30 mouse cellular contexts compared by ENCODE assay signal in genomic region chr10:34352166-34352565, GRCm38 (mm10). TPM values are rescaled to one million over a fixed set of nuclear protein-coding genes. Genes with fewer than 3 reads are reported as not detected.
A peak's percentile ranks its signal among the peaks of the same experiment; 100 is the strongest.
DNase-seq lines count a peak whose midpoint lies in the region; ATAC-seq and TF ChIP-seq lines count a peak whose summit lies in the region.
"Had no signal": no experiment of that assay in that cellular context is flagged by ENCODE, and none has a peak within 500 bp of the region (broad histone marks: within the 10 kb centered on the region; RNA-seq: fewer than 3 reads in every experiment).

No protein-coding gene starts in this region.

- no peak overlapping the region for H3K4me3 ChIP-seq in kidney, embryonic 15.5 days (replicated peaks)
- H3K4me3 ChIP-seq: embryonic facial prominence, embryonic 12.5 days; embryonic facial prominence, embryonic 15.5 days; erythroblast, embryonic 14.5 days; forebrain, embryonic 12.5 days; forebrain, embryonic 15.5 days; heart, embryonic 12.5 days; heart, embryonic 15.5 days; hindbrain, embryonic 10.5 days; hindbrain, embryonic 13.5 days had no signal

- no peaks in the 10 kb centered on the region for H3K36me3 ChIP-seq in kidney, embryonic 15.5 days
- H3K36me3 ChIP-seq: embryonic facial prominence, embryonic 12.5 days; embryonic facial prominence, embryonic 15.5 days; forebrain, embryonic 12.5 days; forebrain, embryonic 15.5 days; heart, embryonic 12.5 days; heart, embryonic 15.5 days; hindbrain, embryonic 10.5 days; hindbrain, embryonic 13.5 days had no signal

- WGBS in kidney, embryonic 15.5 days: 64% methylated on average over 4 of the region's 4 CpGs

- in situ Hi-C loops in Patski (cut with MboI; ENCODE audit: low pct_unique_long_range_greater_than_20kb): no loop called here

- H3K9me3 ChIP-seq in kidney, embryonic 15.5 days (replicated peaks): no peaks in the 10 kb centered on the region
- H3K9me3 ChIP-seq: embryonic facial prominence, embryonic 12.5 days; embryonic facial prominence, embryonic 15.5 days; forebrain, embryonic 12.5 days; forebrain, embryonic 15.5 days; heart, embryonic 12.5 days; heart, embryonic 15.5 days; hindbrain, embryonic 10.5 days; hindbrain, embryonic 13.5 days had no signal

- H3K4me1 ChIP-seq in kidney, embryonic 15.5 days: peaks cover 4% of the 10 kb centered on the region; the same call in 1 of the 2 replicates
- H3K4me1 ChIP-seq: embryonic facial prominence, embryonic 12.5 days; embryonic facial prominence, embryonic 15.5 days; forebrain, embryonic 12.5 days; forebrain, embryonic 15.5 days; hindbrain, embryonic 10.5 days; hindbrain, embryonic 13.5 days had no signal

- H3K4me2 ChIP-seq in kidney, embryonic 15.5 days: no peak overlapping the region
- H3K4me2 ChIP-seq: embryonic facial prominence, embryonic 12.5 days; embryonic facial prominence, embryonic 15.5 days; forebrain, embryonic 12.5 days; forebrain, embryonic 15.5 days; heart, embryonic 12.5 days; heart, embryonic 15.5 days; hindbrain, embryonic 13.5 days had no signal

- H3K9ac ChIP-seq in kidney, embryonic 15.5 days: no peak overlapping the region
- H3K9ac ChIP-seq: embryonic facial prominence, embryonic 12.5 days; embryonic facial prominence, embryonic 15.5 days; forebrain, embryonic 12.5 days; forebrain, embryonic 15.5 days; heart, embryonic 12.5 days; heart, embryonic 15.5 days; hindbrain, embryonic 13.5 days had no signal

- H3K27me3 ChIP-seq in kidney, embryonic 15.5 days: no peaks in the 10 kb centered on the region
- no peaks in the 10 kb centered on the region for H3K27me3 ChIP-seq in Patski
- H3K27me3 ChIP-seq: embryonic facial prominence, embryonic 12.5 days; embryonic facial prominence, embryonic 15.5 days; forebrain, embryonic 12.5 days; forebrain, embryonic 15.5 days; heart, embryonic 12.5 days; heart, embryonic 15.5 days; hindbrain, embryonic 13.5 days had no signal

- POLR2A ChIA-PET in Patski (lab: Charles Lee): interaction anchor here (1.1 kb wide), 1 partner anchor 173 kb away, joined by 3 read pairs; no protein-coding TSS in a partner anchor

- no peak for DNase-seq in kidney, postnatal 10 days
- peak; percentile 81 for DNase-seq in Muller cell, postnatal 12 days (ENCODE audit: inconsistent ontology term)
- no peak for DNase-seq in Patski (ENCODE audit: low read depth, low spot score)
- DNase-seq in thymus, postnatal 14 days: no peak
- DNase-seq: adrenal gland, adult 2 months; adrenal gland, postnatal 14 days; cerebellum, adult 11 months; cerebellum, adult 2 months; cerebellum, adult 9-11 months; cerebellum, postnatal 25 days; gastrocnemius, postnatal 25 days; heart, adult 18-20 months; heart, postnatal 36 days had no signal

- peak; percentile 46; the same call in 1 of the 2 replicates for ATAC-seq in kidney, embryonic 15.5 days (replicated peaks; ENCODE audit: low FRiP score)
- peak; percentile 31 for ATAC-seq in Patski
- ATAC-seq in megakaryocyte-erythroid progenitor cell, adult 5-6 weeks (replicated peaks; ENCODE audit: low FRiP score, low TSS enrichment, poor library complexity, severe bottlenecking): no peak
- ATAC-seq: CD4-positive, CD25-positive, alpha-beta regulatory T cell, adult 4 months; forebrain, embryonic 15.5 days; hindbrain, embryonic 16.5 days had no signal

- peak overlapping the region; percentile 54; the same call in 1 of the 2 replicates for H3K27ac ChIP-seq in kidney, embryonic 15.5 days
- H3K27ac ChIP-seq: embryonic facial prominence, embryonic 12.5 days; embryonic facial prominence, embryonic 15.5 days; forebrain, embryonic 12.5 days; forebrain, embryonic 15.5 days; heart, embryonic 15.5 days; hindbrain, embryonic 10.5 days; hindbrain, embryonic 13.5 days had no signal

- no peak for TF ChIP-seq CTCF in Patski (IDR thresholded peaks at IDR 0.05)

- CTCF ChIA-PET in Patski (lab: Charles Lee): interaction anchor here (0.8 to 1.6 kb wide), 4 partner anchors 9 to 26 kb away, joined by 3 to 7 read pairs (median 3); no protein-coding TSS in a partner anchor

RNA-seq across cellular contexts. Expression of gene Col10a1, which starts 37.6 kb away (rescaled TPM):
- 0.31 and 2.1 TPM in 2 replicates for polyA plus RNA-seq in kidney, embryonic 15.5 days (2015; fragmentation: Nextera tagmentation; extraction: Ambion mirVana)
- not detected for polyA plus RNA-seq in Patski (2021)
- not detected in 2 replicates for total RNA-seq in megakaryocyte-erythroid progenitor cell, adult 5-6 weeks (2014; fragmentation: Nextera tagmentation)
- not detected in 2 replicates for total RNA-seq in megakaryocyte-erythroid progenitor cell, adult 5-6 weeks (2017)
- total RNA-seq: common myeloid progenitor, adult 5-6 weeks; gastrocnemius, adult 8-10 months; gastrocnemius, postnatal 25 days; heart, postnatal 36 days; MEL had no signal
- polyA plus RNA-seq: erythroblast, embryonic 14.5 days; gonadal fat pad, adult 2 months; hindbrain, embryonic 10.5 days had no signal

RNA-seq across cellular contexts. Expression of gene Tspyl4, which starts 54.9 kb away (rescaled TPM):
- 11.2 and 14.8 TPM in 2 replicates for polyA plus RNA-seq in kidney, embryonic 15.5 days (2015; fragmentation: Nextera tagmentation; extraction: Ambion mirVana)
- 11.5 TPM for polyA plus RNA-seq in Patski (2021)
- total RNA-seq in megakaryocyte-erythroid progenitor cell, adult 5-6 weeks (2014; fragmentation: Nextera tagmentation): 0.57 and 1.3 TPM in 2 replicates
- 0.91 and 1.4 TPM in 2 replicates for total RNA-seq in megakaryocyte-erythroid progenitor cell, adult 5-6 weeks (2017)
- polyA plus RNA-seq: erythroblast, embryonic 14.5 days had no signal
